Mouse (Mus musculus) WW6 (cell line): ENCODE measurements at regions not wholly inside any gene's neighbourhood (a gene's known extent, or its start where the extent isn't known, plus 50 kb on each side); places are given as distances from the start of the nearest gene placed in this dataset.

ENCODE experiments used
- DNase-seq: peaks from one replicate; pipeline ENCODE4 v3.0.0-alpha.2; 2013; ENCODE audit warnings: low read depth, low spot score

GRCm38 (mm10) chr14:40561886-40562285 is 331.2 kb downstream of the Sh2d4b start:
- no peak for DNase-seq

DNA sequence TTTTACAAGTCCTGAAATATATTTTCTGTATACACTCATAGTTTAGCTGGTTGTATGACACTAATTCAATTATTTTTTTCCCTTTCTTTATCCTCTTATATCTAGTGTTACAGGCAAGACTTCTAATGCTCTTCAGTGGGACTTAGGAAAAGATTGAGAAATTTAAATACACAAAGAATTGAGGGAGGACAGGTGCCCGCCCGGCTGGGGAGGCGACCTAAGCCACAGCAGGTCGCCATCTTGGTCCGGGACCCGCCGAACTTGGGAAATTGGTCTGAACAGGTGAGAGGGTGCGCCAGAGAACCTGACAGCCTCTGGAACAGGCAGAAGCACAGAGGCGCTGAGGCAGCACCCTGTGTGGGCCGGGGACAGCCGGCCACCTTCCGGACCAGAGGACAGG is 346.6 kb downstream of the Sh2d4b start:
- DNase-seq = peak; percentile 7

GRCm38 (mm10) chr14:40533031-40533430 is 360.0 kb downstream of the Sh2d4b start:
- DNase-seq = no peak

DNA sequence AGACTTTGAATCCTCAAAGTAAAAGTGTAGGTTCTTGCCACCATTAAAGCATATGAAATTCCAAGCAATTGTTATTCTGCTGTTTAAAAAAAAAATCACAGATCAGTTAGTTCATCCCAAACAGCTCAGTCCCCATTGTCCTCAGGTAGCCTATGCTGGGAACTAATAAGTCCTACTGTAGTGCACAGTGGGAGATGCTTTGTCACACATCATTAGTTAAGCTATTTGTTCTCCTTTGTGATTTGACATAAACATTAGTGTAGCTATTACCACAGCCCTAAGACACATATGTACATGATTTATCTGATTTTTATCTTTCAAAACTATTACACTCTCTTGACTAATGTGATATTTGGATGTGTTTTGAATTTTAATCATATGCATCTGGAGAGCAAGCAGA is 378.4 kb downstream of the Sh2d4b start:
- DNase-seq = no peak
